Mouse (Mus musculus) forebrain, embryonic 14.5 days (tissue): ENCODE data around the gene Gm26920. TPM values are rescaled to one million over a fixed set of nuclear protein-coding genes. Genes with fewer than 3 reads are reported as not detected.

Experiments used
- ATAC-seq: fragments of 200-750 bp; cut with Nextera tagmentation; 2 replicates; pipeline ENCODE4 v1.8.0; 2017; ENCODE audit warnings: mild to moderate bottlenecking, moderate library complexity
- DNase-seq: peaks from one replicate; pipeline ENCODE4 v3.0.0-alpha.2; 2015; ENCODE audit warnings: low spot score
- H3K27ac ChIP-seq: fragments of 300-500 bp; sonication (generic); 2 replicates; pipeline ENCODE4 v1.5.1; 2014; ENCODE audit warnings: low read depth, mild to moderate bottlenecking, control low read depth, low read length, moderate library complexity
- H3K27me3 ChIP-seq: fragments of 300-500 bp; sonication (generic); replicated peaks from 2 replicates; pipeline ENCODE4 v1.6.1; 2014; ENCODE audit warnings: low read length, control low read depth, mixed read lengths; ENCODE audit not compliant: control insufficient read depth, insufficient read depth
- H3K36me3 ChIP-seq: fragments of 300-500 bp; sonication (generic); 2 replicates; pipeline ENCODE4 v1.6.1; 2014; ENCODE audit warnings: low read length, control low read depth; ENCODE audit not compliant: control insufficient read depth, insufficient read depth
- H3K4me1 ChIP-seq: fragments of 300-500 bp; sonication (generic); 2 replicates; pipeline ENCODE4 v1.6.1; 2014; ENCODE audit warnings: antibody characterized with exemption, low read length, control low read depth; ENCODE audit not compliant: control insufficient read depth, insufficient read depth
- H3K4me2 ChIP-seq: fragments of 300-500 bp; sonication (generic); 2 replicates; pipeline ENCODE4 v1.6.1; 2014; ENCODE audit warnings: mild to moderate bottlenecking, control low read depth, low read length
- H3K4me3 ChIP-seq: fragments of 300-500 bp; sonication (generic); 2 replicates; pipeline ENCODE4 v1.5.1; 2014; ENCODE audit warnings: low read depth, low read length, control low read depth
- H3K9ac ChIP-seq: fragments of 300-500 bp; sonication (generic); 2 replicates; pipeline ENCODE4 v1.6.1; 2014; ENCODE audit warnings: mild to moderate bottlenecking, low read length, control low read depth, moderate library complexity
- H3K9me3 ChIP-seq: fragments of 300-500 bp; sonication (generic); replicated peaks from 2 replicates; pipeline ENCODE4 v1.6.1; 2016; ENCODE audit warnings: low read length, control low read depth, mixed read lengths; ENCODE audit not compliant: control insufficient read depth
- WGBS: fragments of 180-500 bp; shearing (Covaris S2); extraction: QIAGEN DNeasy Blood & Tissue Kit; methylation state at CpG from one replicate; pipeline ENCODE4 v1.1.7; 2014; 5-methylcytosine and 5-hydroxymethylcytosine counted together
- polyA plus RNA-seq: library from polyadenylated mRNA; unstranded; fragments of >200 nt; fragmentation: Nextera tagmentation; extraction: Ambion mirVana; gene quantifications from 2 replicates; pipeline ENCODE4 v1.2.1, GENCODE M21; 2014

The Gm26920 gene
- polyA plus RNA-seq, 1 experiment from 2014 or later = 2.7 TPM

GRCm38 (mm10) chr7:30034331-30034730, 55.9 kb downstream of the Gm26920 start:
- 94% methylated on average over 12 of the region's 12 CpGs for WGBS
- DNase-seq (no peak), ATAC-seq (no peak)
- H3K36me3 ChIP-seq = peaks cover 22% of the 10 kb centered on the region
- no peak overlapping the region for H3K27ac ChIP-seq
- H3K4me2 ChIP-seq = no peak overlapping the region
- H3K9ac ChIP-seq = no peak overlapping the region
- no peaks in the 10 kb centered on the region for H3K9me3 ChIP-seq
- H3K27me3 ChIP-seq = no peaks in the 10 kb centered on the region
- no peaks in the 10 kb centered on the region for H3K4me1 ChIP-seq
- H3K4me3 ChIP-seq = no peak overlapping the region

GRCm38 (mm10) chr7:30031379-30031778, 58.8 kb downstream of the Gm26920 start:
- no peak overlapping the region for H3K4me3 ChIP-seq
- no peak overlapping the region for H3K27ac ChIP-seq
- no peaks in the 10 kb centered on the region for H3K4me1 ChIP-seq
- no peak overlapping the region for H3K9ac ChIP-seq
- H3K36me3 ChIP-seq = peaks cover 11% of the 10 kb centered on the region
- no peaks in the 10 kb centered on the region for H3K9me3 ChIP-seq
- ATAC-seq = no peak
- H3K27me3 ChIP-seq = no peaks in the 10 kb centered on the region
- 70% methylated on average over 3 of the region's 3 CpGs for WGBS
- no peak for DNase-seq
- no peak overlapping the region for H3K4me2 ChIP-seq

GRCm38 (mm10) chr7:30030677-30031076, 59.5 kb downstream of the Gm26920 start:
- 58% methylated on average over 6 of the region's 6 CpGs for WGBS

GRCm38 (mm10) chr7:30028572-30028971, 61.6 kb downstream of the Gm26920 start:
- Histone ChIP-seq H3K27me3 (no peaks in the 10 kb centered on the region), H3K4me2 (no peak overlapping the region), H3K9me3 (no peaks in the 10 kb centered on the region), H3K4me1 (no peaks in the 10 kb centered on the region), H3K9ac (no peak overlapping the region), H3K27ac (no peak overlapping the region), H3K4me3 (no peak overlapping the region), H3K36me3 (peaks cover 36% of the 10 kb centered on the region)
- ATAC-seq = no peak
- WGBS = 92% methylated on average over 3 of the region's 3 CpGs
- DNase-seq = no peak

More at GRCm38 (mm10) chr7:30030677-30031076, 59.5 kb downstream of the Gm26920 start:
- no peaks in the 10 kb centered on the region for H3K4me1 ChIP-seq
- H3K4me2 ChIP-seq = no peak overlapping the region
- DNase-seq (no peak), ATAC-seq (no peak)
- no peaks in the 10 kb centered on the region for H3K9me3 ChIP-seq
- H3K27ac ChIP-seq = no peak overlapping the region
- H3K27me3 ChIP-seq = no peaks in the 10 kb centered on the region
- no peak overlapping the region for H3K9ac ChIP-seq
- no peak overlapping the region for H3K4me3 ChIP-seq
- H3K36me3 ChIP-seq = peaks cover 16% of the 10 kb centered on the region

GRCm38 (mm10) chr7:30027331-30027730, 62.9 kb downstream of the Gm26920 start:
- Histone ChIP-seq H3K4me2 (no peak overlapping the region), H3K27ac (no peak overlapping the region), H3K9ac (no peak overlapping the region), H3K9me3 (no peaks in the 10 kb centered on the region), H3K4me1 (no peaks in the 10 kb centered on the region), H3K27me3 (no peaks in the 10 kb centered on the region), H3K36me3 (peaks cover 48% of the 10 kb centered on the region), H3K4me3 (no peak overlapping the region)
- no peak for ATAC-seq
- 81% methylated on average over 4 of the region's 4 CpGs for WGBS
- no peak for DNase-seq

- Histone ChIP-seq H3K9ac (no peak overlapping the region), H3K27ac (no peak overlapping the region), H3K4me3 (no peak overlapping the region), H3K4me1 (no peaks in the 10 kb centered on the region), H3K9me3 (no peaks in the 10 kb centered on the region), H3K36me3 (peaks cover 56% of the 10 kb centered on the region), H3K4me2 (no peak overlapping the region), H3K27me3 (no peaks in the 10 kb centered on the region)
- DNase-seq (no peak), ATAC-seq (no peak)
- 85% methylated on average over 5 of the region's 5 CpGs for WGBS
These were observed 64.9 kb downstream of the Gm26920 start for GRCm38 (mm10) chr7:30025358-30025757.

- ATAC-seq (no peak), DNase-seq (no peak)
- no peaks in the 10 kb centered on the region for H3K9me3 ChIP-seq
- 89% methylated on average over 8 of the region's 8 CpGs for WGBS
- no peak overlapping the region for H3K4me2 ChIP-seq
- H3K27ac ChIP-seq = no peak overlapping the region
- no peaks in the 10 kb centered on the region for H3K27me3 ChIP-seq
- no peak overlapping the region for H3K4me3 ChIP-seq
- peaks cover 67% of the 10 kb centered on the region for H3K36me3 ChIP-seq
- H3K9ac ChIP-seq = no peak overlapping the region
- no peaks in the 10 kb centered on the region for H3K4me1 ChIP-seq
These were observed 66.4 kb downstream of the Gm26920 start for GRCm38 (mm10) chr7:30023800-30024199.

GRCm38 (mm10) chr7:30023324-30023723, 66.9 kb downstream of the Gm26920 start:
- 93% methylated on average over 9 of the region's 9 CpGs for WGBS
- DNase-seq (no peak), ATAC-seq (no peak)
- H3K9me3 ChIP-seq = no peaks in the 10 kb centered on the region
- no peaks in the 10 kb centered on the region for H3K27me3 ChIP-seq
- no peak overlapping the region for H3K4me3 ChIP-seq
- peaks cover 68% of the 10 kb centered on the region for H3K36me3 ChIP-seq
- no peaks in the 10 kb centered on the region for H3K4me1 ChIP-seq
- no peak overlapping the region for H3K9ac ChIP-seq
- H3K4me2 ChIP-seq = no peak overlapping the region
- no peak overlapping the region for H3K27ac ChIP-seq

GRCm38 (mm10) chr7:30019543-30019942, 70.7 kb downstream of the Gm26920 start:
- Histone ChIP-seq H3K36me3 (peaks cover 73% of the 10 kb centered on the region), H3K4me2 (no peak overlapping the region), H3K27me3 (no peaks in the 10 kb centered on the region), H3K9me3 (no peaks in the 10 kb centered on the region), H3K27ac (no peak overlapping the region), H3K4me1 (no peaks in the 10 kb centered on the region), H3K9ac (no peak overlapping the region), H3K4me3 (no peak overlapping the region)
- no peak for ATAC-seq
- WGBS = 85% methylated on average over 2 of the region's 2 CpGs
- no peak for DNase-seq
